Mouse (Mus musculus): ENCODE results near the gene Zswim8. TPM values are rescaled to one million over a fixed set of nuclear protein-coding genes. Genes with fewer than 3 reads are reported as not detected.

Gene Zswim8
- total RNA-seq, 1 experiment: 33.9 TPM

DNA sequence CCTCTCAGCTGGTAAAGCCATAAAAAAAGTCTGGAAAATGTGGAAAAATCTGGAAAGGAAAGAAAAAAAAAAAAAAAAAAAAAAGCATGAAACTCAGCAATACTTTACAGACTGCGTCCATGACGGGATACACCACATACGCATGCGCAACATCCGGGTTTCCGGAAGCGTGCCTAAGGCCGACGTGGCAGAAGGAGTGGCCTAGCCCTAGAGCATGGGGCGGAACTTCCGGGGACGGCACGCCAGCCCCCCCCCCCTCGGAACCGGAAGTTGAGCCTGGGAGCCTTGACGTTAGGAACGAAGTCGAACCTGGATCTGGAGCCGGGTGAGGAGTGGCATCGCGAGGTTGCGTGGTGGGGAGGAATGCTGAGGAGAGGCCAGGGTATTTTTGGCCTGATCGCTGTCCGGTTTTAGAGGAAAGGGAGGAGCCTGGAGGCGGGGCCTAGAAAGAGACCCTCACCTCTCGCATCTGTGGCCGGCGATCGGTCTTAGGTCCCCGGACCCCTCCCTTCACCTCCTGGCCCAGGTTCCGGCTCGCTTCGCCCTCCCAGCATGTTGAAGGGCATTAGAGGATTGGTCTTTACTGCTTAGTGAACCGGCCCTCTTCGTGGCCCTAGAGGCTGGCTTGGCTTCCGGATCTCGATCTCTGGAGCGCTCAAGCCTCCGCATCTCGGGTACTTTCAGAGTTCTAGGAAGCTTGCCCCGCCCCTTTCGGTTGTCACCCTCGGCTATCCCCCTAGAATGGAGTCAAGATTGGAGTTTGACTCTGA, 33.1 kb upstream of the Zswim8 start, which contains the start of gene Sec24c:
Gene Sec24c (plus strand): TSS at position 245 of the 770 bp plus-strand sequence.
- H3K4me3 ChIP-seq (ENCODE audit: insufficient read depth in 1 of 2, low read depth in 1 of 2, low read length in 2 of 2, poor library complexity in 1 of 2, severe bottlenecking in 1 of 2): peak within 1 kb of the TSS; percentile 89 to 92
- peak; percentile 100 for DNase-seq (ENCODE audit: low read depth, low spot score)
- H3K4me1 ChIP-seq (ENCODE audit: control insufficient read depth in 2 of 2, insufficient read depth in 2 of 2, low read length in 2 of 2, poor library complexity in 1 of 2): 0 out of 4 replicates have a peak, but pooled peaks cover 0 to 2% of the 10 kb centered on the region in 2 experiments
- H3K9me3 ChIP-seq (ENCODE audit: control insufficient read depth, insufficient read depth, low read depth, low read length): no peaks in the 10 kb centered on the region
- peak within 1 kb of the TSS; percentile 88 for H3K9ac ChIP-seq (ENCODE audit: insufficient read depth, low read depth, low read length, poor library complexity, severe bottlenecking)
- H3K36me3 ChIP-seq (ENCODE audit: control insufficient read depth, insufficient read depth, low read length, poor library complexity, severe bottlenecking): peaks cover 15% of the 10 kb centered on the region
- TF ChIP-seq MAFK (IDR thresholded peaks at IDR 0.05; ENCODE audit: insufficient read depth, low read depth, low read length) (peak; percentile 64), HCFC1 (IDR thresholded peaks at IDR 0.05; ENCODE audit: borderline replicate concordance, insufficient read depth, low read length) (peak; percentile 75), ZNF384 (IDR thresholded peaks at IDR 0.05; ENCODE audit: low read depth, low read length) (peak; percentile 96), CHD2 (IDR thresholded peaks at IDR 0.05; ENCODE audit: low read depth, low read length) (no peak)
- H3K27ac ChIP-seq (ENCODE audit: insufficient read depth, low read depth, low read length, poor library complexity, severe bottlenecking): peak within 1 kb of the TSS; percentile 84
- in situ Hi-C loops (cut with MboI; ENCODE audit: low sequenced_read_pairs in 2 of 2, unreplicated experiment in 2 of 2): no loop called here

DNA sequence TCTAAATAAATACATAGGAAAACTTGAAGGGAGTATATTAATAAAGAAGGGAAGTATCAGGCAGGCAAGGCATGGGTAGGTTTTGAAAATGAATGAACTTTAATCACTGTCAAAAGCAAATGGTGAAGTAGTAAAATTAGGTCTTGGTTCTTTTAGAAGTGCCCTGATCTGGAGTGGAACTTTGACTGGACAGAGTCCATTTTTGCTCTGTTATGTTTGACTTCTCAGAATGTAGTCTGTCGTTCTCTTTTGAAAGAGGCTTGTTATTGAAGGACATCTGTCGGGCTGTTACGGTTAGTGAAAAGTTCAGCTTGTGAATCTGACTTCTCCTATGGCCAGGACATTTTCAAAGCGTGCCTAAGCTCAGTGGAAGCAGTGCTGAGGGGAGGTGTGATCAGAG, 29.4 kb upstream of the Zswim8 start:
- peaks cover 27% of the 10 kb centered on the region for H3K36me3 ChIP-seq (ENCODE audit: control insufficient read depth, insufficient read depth, low read length, poor library complexity, severe bottlenecking)
- peaks cover 3 to 5% of the 10 kb centered on the region in 2 experiments; a peak in 1 of 4 replicates for H3K4me1 ChIP-seq (ENCODE audit: control insufficient read depth in 2 of 2, insufficient read depth in 2 of 2, low read length in 2 of 2, poor library complexity in 1 of 2)
- in situ Hi-C loops (cut with MboI; ENCODE audit: low sequenced_read_pairs in 2 of 2, unreplicated experiment in 2 of 2): loop anchor here in 1 of 2 experiments (5.0 kb wide), 1 partner anchor 36 kb away; the partner anchor contains the start of gene Usp54
- H3K9ac ChIP-seq (ENCODE audit: insufficient read depth, low read depth, low read length, poor library complexity, severe bottlenecking): no peak overlapping the region
- no peak for DNase-seq (ENCODE audit: low read depth, low spot score)
- no peak overlapping the region for H3K4me3 ChIP-seq (ENCODE audit: insufficient read depth in 1 of 2, low read depth in 1 of 2, low read length in 2 of 2, poor library complexity in 1 of 2, severe bottlenecking in 1 of 2)
- H3K9me3 ChIP-seq (ENCODE audit: control insufficient read depth, insufficient read depth, low read depth, low read length): no peaks in the 10 kb centered on the region
- no peak overlapping the region for H3K27ac ChIP-seq (ENCODE audit: insufficient read depth, low read depth, low read length, poor library complexity, severe bottlenecking)
- TF ChIP-seq CHD2 (IDR thresholded peaks at IDR 0.05; ENCODE audit: low read depth, low read length): no peak
- TF ChIP-seq ZC3H11A (IDR thresholded peaks at IDR 0.05; ENCODE audit: borderline replicate concordance, low read depth, low read length): no peak
- TF ChIP-seq HCFC1 (IDR thresholded peaks at IDR 0.05; ENCODE audit: borderline replicate concordance, insufficient read depth, low read length): no peak
- no peak for TF ChIP-seq MAFK (IDR thresholded peaks at IDR 0.05; ENCODE audit: insufficient read depth, low read depth, low read length)
- TF ChIP-seq ZNF384 (IDR thresholded peaks at IDR 0.05; ENCODE audit: low read depth, low read length): no peak

DNA sequence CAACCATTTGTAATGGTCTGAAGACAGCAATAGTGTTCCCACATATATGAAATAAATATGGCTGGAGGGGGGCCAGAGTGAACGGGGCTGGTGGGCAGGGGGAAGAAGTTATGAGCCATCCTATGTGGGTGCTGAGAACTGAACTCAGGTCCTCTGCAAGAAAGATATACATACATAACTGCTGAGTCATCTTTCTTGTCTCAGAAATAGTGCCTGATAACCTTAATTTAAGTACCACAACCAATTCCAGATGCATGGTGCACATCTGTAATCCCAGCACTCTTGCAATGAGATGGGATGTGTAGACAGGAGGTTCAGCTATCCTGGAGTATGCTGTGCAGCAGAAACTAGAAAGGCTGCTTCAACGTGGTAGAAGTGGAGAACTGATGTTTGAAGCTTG, 25.6 kb upstream of the Zswim8 start:
- H3K9me3 ChIP-seq (ENCODE audit: control insufficient read depth, insufficient read depth, low read depth, low read length): no peaks in the 10 kb centered on the region
- TF ChIP-seq MAFK (IDR thresholded peaks at IDR 0.05; ENCODE audit: insufficient read depth, low read depth, low read length): peak; percentile 72
- no peak for TF ChIP-seq CHD2 (IDR thresholded peaks at IDR 0.05; ENCODE audit: low read depth, low read length)
- no peak overlapping the region for H3K27ac ChIP-seq (ENCODE audit: insufficient read depth, low read depth, low read length, poor library complexity, severe bottlenecking)
- no peak for DNase-seq (ENCODE audit: low read depth, low spot score)
- in situ Hi-C loops (cut with MboI; ENCODE audit: low sequenced_read_pairs in 2 of 2, unreplicated experiment in 2 of 2): no loop called here
- H3K9ac ChIP-seq (ENCODE audit: insufficient read depth, low read depth, low read length, poor library complexity, severe bottlenecking): no peak overlapping the region
- H3K36me3 ChIP-seq (ENCODE audit: control insufficient read depth, insufficient read depth, low read length, poor library complexity, severe bottlenecking): peaks cover 46% of the 10 kb centered on the region
- H3K4me1 ChIP-seq (ENCODE audit: control insufficient read depth in 2 of 2, insufficient read depth in 2 of 2, low read length in 2 of 2, poor library complexity in 1 of 2): peaks cover 3% of the 10 kb centered on the region in 2 experiments; a peak in 1 of 4 replicates
- H3K4me3 ChIP-seq (ENCODE audit: insufficient read depth in 1 of 2, low read depth in 1 of 2, low read length in 2 of 2, poor library complexity in 1 of 2, severe bottlenecking in 1 of 2): no peak overlapping the region

DNA sequence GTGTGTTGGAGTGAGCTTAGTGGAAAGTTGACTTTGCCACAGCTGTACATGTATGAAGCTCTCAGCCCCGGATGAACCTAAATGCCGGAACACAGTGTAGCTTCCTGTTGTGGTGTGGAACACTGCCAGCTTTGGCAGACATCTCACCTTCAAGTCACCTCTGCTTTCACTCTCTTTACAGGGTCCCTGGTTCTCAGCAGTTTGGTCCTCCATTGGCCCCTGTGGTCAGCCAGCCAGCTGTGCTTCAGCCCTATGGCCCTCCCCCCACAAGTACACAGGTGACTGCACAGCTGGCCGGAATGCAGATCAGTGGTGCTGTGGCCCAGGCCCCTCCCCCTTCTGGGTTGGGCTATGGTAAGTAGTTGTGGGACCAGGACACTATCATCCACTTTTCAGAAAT, 24.9 kb upstream of the Zswim8 start:
- H3K9ac ChIP-seq (ENCODE audit: insufficient read depth, low read depth, low read length, poor library complexity, severe bottlenecking): no peak overlapping the region
- no peak for DNase-seq (ENCODE audit: low read depth, low spot score)
- no peaks in the 10 kb centered on the region for H3K9me3 ChIP-seq (ENCODE audit: control insufficient read depth, insufficient read depth, low read depth, low read length)
- H3K27ac ChIP-seq (ENCODE audit: insufficient read depth, low read depth, low read length, poor library complexity, severe bottlenecking): no peak overlapping the region
- H3K36me3 ChIP-seq (ENCODE audit: control insufficient read depth, insufficient read depth, low read length, poor library complexity, severe bottlenecking): peaks cover 48% of the 10 kb centered on the region
- H3K4me3 ChIP-seq (ENCODE audit: insufficient read depth in 1 of 2, low read depth in 1 of 2, low read length in 2 of 2, poor library complexity in 1 of 2, severe bottlenecking in 1 of 2): no peak overlapping the region
- in situ Hi-C loops (cut with MboI; ENCODE audit: low sequenced_read_pairs in 2 of 2, unreplicated experiment in 2 of 2): no loop called here
- TF ChIP-seq ZNF384 (IDR thresholded peaks at IDR 0.05; ENCODE audit: low read depth, low read length): no peak
- TF ChIP-seq ZC3H11A (IDR thresholded peaks at IDR 0.05; ENCODE audit: borderline replicate concordance, low read depth, low read length): no peak
- no peak for TF ChIP-seq HCFC1 (IDR thresholded peaks at IDR 0.05; ENCODE audit: borderline replicate concordance, insufficient read depth, low read length)
- TF ChIP-seq CHD2 (IDR thresholded peaks at IDR 0.05; ENCODE audit: low read depth, low read length): no peak
- no peak for TF ChIP-seq MAFK (IDR thresholded peaks at IDR 0.05; ENCODE audit: insufficient read depth, low read depth, low read length)
- H3K4me1 ChIP-seq (ENCODE audit: control insufficient read depth in 2 of 2, insufficient read depth in 2 of 2, low read length in 2 of 2, poor library complexity in 1 of 2): peaks cover 3% of the 10 kb centered on the region in 2 experiments; a peak in 1 of 4 replicates

Measured in ES-E14 (cell line).